Mouse (Mus musculus) layer of hippocampus, postnatal 10 days (tissue): ENCODE measurements around the gene Mst1r. TPM values are rescaled to one million over a fixed set of nuclear protein-coding genes. Genes with fewer than 3 reads are reported as not detected.

Experiments used
- DNase-seq, 2 experiments: peaks; one replicate each; pipeline ENCODE4 v3.0.0; 2021; ENCODE audit warnings: low spot score in 2 of 2
- total RNA-seq, 2 experiments: library from RNA; stranded (reverse); gene quantifications; 2 replicates each; pipeline ENCODE4 v1.2.3; 2021

Gene Mst1r
- total RNA-seq, 2 experiments from 2014 or later = 4.2 to 7.2 TPM

GRCm38 (mm10) chr9:107950460-107951355 is 44.0 kb downstream of the Mst1r start:
- DNase-seq = peak; percentile 91 to 92

GRCm38 (mm10) chr9:107955613-107956289 is 49.1 kb downstream of the Mst1r start:
- DNase-seq = no peak

GRCm38 (mm10) chr9:107957141-107957540 is 50.5 kb downstream of the Mst1r start:
- DNase-seq = no peak

- DNase-seq = no peak
These were observed 53.2 kb downstream of the Mst1r start for GRCm38 (mm10) chr9:107959896-107960295.

GRCm38 (mm10) chr9:107960928-107961327 is 54.3 kb downstream of the Mst1r start:
- DNase-seq = no peak

- peak; percentile 60 to 62 for DNase-seq
These were observed 54.7 kb downstream of the Mst1r start for GRCm38 (mm10) chr9:107961351-107961762.

GRCm38 (mm10) chr9:107961881-107962280 is 55.2 kb downstream of the Mst1r start:
- peak; percentile 62 to 76 for DNase-seq

GRCm38 (mm10) chr9:107962916-107963315 is 56.2 kb downstream of the Mst1r start:
- no peak for DNase-seq

- peak; percentile 78 to 81 for DNase-seq
These were observed 57.0 kb downstream of the Mst1r start for GRCm38 (mm10) chr9:107963700-107964099.

- DNase-seq = no peak
These were observed 58.0 kb downstream of the Mst1r start for GRCm38 (mm10) chr9:107964681-107965080.

- no peak for DNase-seq
These were observed 60.0 kb downstream of the Mst1r start for GRCm38 (mm10) chr9:107966676-107967075.

GRCm38 (mm10) chr9:107967437-107967836 is 60.8 kb downstream of the Mst1r start:
- no peak for DNase-seq

GRCm38 (mm10) chr9:107968531-107968930 is 61.9 kb downstream of the Mst1r start:
- DNase-seq = no peak

Other genes starting within 250 kb of the Mst1r start
- 100 to 1,000 TPM in 1 of 2 experiments, 10 to 100 TPM in 1; 96.5 to 109 TPM for gene Slc38a3, start 237.3 kb upstream of the Mst1r start, total RNA-seq
- gene Gnat1, start 227.2 kb upstream of the Mst1r start, total RNA-seq = 1 to 10 TPM in 1 of 2 experiments, under 1 TPM in 1; 0.71 to 1.1 TPM
- 1 to 10 TPM; 6.7 to 9.1 TPM for gene Sema3f, start 196.4 kb upstream of the Mst1r start, total RNA-seq
- gene Rbm5, start 135.9 kb upstream of the Mst1r start, total RNA-seq = 100 to 1,000 TPM; 159 to 181 TPM
- gene Rbm6, start 33.6 kb upstream of the Mst1r start, total RNA-seq = 10 to 100 TPM; 59.4 to 68.4 TPM
- gene Mon1a, start 18.7 kb upstream of the Mst1r start, total RNA-seq = 10 to 100 TPM; 15.4 TPM
- gene Actl11, start 21.6 kb downstream of the Mst1r start, total RNA-seq = not detected
- 100 to 1,000 TPM; 441 to 473 TPM for gene Camkv, start 28.8 kb downstream of the Mst1r start, total RNA-seq
- gene Traip, start 43.3 kb downstream of the Mst1r start, total RNA-seq = 10 to 100 TPM; 19.6 to 25.9 TPM
- 1 to 10 TPM; 3.7 to 4.1 TPM for gene Uba7, start 68.6 kb downstream of the Mst1r start, total RNA-seq
- gene Gm20661, start 76.2 kb downstream of the Mst1r start, total RNA-seq = 1 to 10 TPM; 1.4 TPM
- gene Inka1, start 79.0 kb downstream of the Mst1r start, total RNA-seq = 10 to 100 TPM in 1 of 2 experiments, 1 to 10 TPM in 1; 10.0 to 10.3 TPM
- 1 to 10 TPM; 4.1 to 4.9 TPM for gene Cdhr4, start 85.6 kb downstream of the Mst1r start, total RNA-seq
- gene Gm20662, start 89.5 kb downstream of the Mst1r start, total RNA-seq = 1 to 10 TPM in 1 of 2 experiments, not detected in 1; 1.1 TPM
- gene Ip6k1, start 95.6 kb downstream of the Mst1r start, total RNA-seq = 100 to 1,000 TPM; 159 to 163 TPM
- gene Gmppb, start 142.4 kb downstream of the Mst1r start, total RNA-seq = 10 to 100 TPM; 16.0 to 18.3 TPM
- gene Amigo3, start 146.3 kb downstream of the Mst1r start, total RNA-seq = 1 to 10 TPM; 2.0 to 2.1 TPM
- gene Mst1, start 173.6 kb downstream of the Mst1r start, total RNA-seq = not detected
- 10 to 100 TPM; 82.4 to 90.0 TPM for gene Rnf123, start 176.5 kb downstream of the Mst1r start, total RNA-seq
- 10 to 100 TPM; 41.0 to 46.7 TPM for gene Apeh, start 187.7 kb downstream of the Mst1r start, total RNA-seq